Mouse (Mus musculus): ENCODE data around the gene Sh2d1b1. TPM values are rescaled to one million over a fixed set of nuclear protein-coding genes. Genes with fewer than 3 reads are reported as not detected.
A peak's percentile ranks its signal among the peaks of the same experiment; 100 is the strongest.
"Not testable (repeated sequence)": the region's sequence is repeated elsewhere in the genome, so short reads cannot be mapped to it uniquely, and the experiment has no call there.

Gene Sh2d1b1
- 0.08 TPM in 1 of 2 replicates, not detected in the other for polyA plus RNA-seq (2014; fragmentation: Nextera tagmentation; extraction: Ambion mirVana)

DNA sequence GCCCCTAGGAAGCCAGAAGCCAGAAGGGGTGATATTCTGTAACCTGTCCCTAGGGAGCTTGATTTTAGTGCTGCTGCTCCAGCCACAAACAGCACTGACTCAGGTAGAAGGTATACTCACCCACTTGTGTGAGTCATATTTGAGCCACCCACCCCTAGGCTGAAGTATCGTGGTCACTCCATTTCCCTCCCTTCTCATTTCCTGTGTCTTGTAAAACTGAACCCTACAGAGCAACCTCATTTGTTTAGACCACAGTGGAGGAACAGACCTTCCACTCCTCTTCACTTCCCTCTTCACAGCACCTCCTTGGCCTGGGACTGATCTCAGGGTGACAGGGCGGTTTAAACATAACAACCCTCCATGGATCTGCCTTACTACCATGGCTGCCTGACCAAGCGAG lies at the start of gene Sh2d1b1:
TSS of gene Sh2d1b1 (plus strand) at position 305 of the 400 bp plus-strand sequence.
- Histone ChIP-seq H3K4me3 (replicated peaks; ENCODE audit: low read length) (no peak within 1 kb of the TSS), H3K27me3 (ENCODE audit: control insufficient read depth, insufficient read depth, low read length) (no peaks in the 10 kb centered on the region), H3K4me1 (replicated peaks; ENCODE audit: control insufficient read depth, insufficient read depth, low read length) (no peaks in the 10 kb centered on the region), H3K27ac (no peak within 1 kb of the TSS), H3K9ac (no peak within 1 kb of the TSS), H3K36me3 (replicated peaks; ENCODE audit: control insufficient read depth, insufficient read depth) (no peaks in the 10 kb centered on the region), H3K4me2 (replicated peaks) (no peak within 1 kb of the TSS), H3K9me3 (ENCODE audit: control insufficient read depth, low read length) (0 out of 2 replicates have a peak, but pooled peaks cover 4% of the 10 kb centered on the region)
- 96% methylated on average over 2 of the region's 3 CpGs for WGBS
- DNase-seq (ENCODE audit: low spot score) (no peak), ATAC-seq (ENCODE audit: low FRiP score) (no peak)

DNA sequence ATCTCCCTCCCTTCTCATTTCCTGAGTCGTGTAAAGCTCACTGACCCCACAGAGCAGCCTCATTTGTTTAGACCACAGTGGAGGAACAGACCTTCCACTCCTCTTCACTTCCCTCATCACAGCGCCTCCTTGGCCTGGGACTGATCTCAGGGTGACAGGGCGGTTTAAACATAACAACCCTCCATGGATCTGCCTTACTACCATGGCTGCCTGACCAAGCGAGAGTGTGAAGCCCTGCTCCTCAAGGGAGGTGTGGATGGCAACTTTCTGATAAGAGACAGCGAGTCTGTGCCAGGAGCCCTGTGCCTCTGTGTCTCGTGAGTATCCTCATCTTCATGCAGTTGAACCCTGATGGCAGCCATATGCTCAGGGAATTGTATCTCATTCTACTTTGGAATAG lies 44.4 kb upstream of the Sh2d1b1 start, which contains the start of gene Sh2d1b2:
TSS of gene Sh2d1b2 (plus strand) at position 62 of the 400 bp plus-strand sequence.
- not testable (repeated sequence) for DNase-seq (ENCODE audit: low spot score); H3K36me3 ChIP-seq (replicated peaks; ENCODE audit: control insufficient read depth, insufficient read depth); H3K27ac ChIP-seq; ATAC-seq (ENCODE audit: low FRiP score); H3K4me1 ChIP-seq (replicated peaks; ENCODE audit: control insufficient read depth, insufficient read depth, low read length); H3K4me3 ChIP-seq (replicated peaks; ENCODE audit: low read length); H3K27me3 ChIP-seq (ENCODE audit: control insufficient read depth, insufficient read depth, low read length); H3K9ac ChIP-seq; H3K9me3 ChIP-seq (ENCODE audit: control insufficient read depth, low read length); H3K4me2 ChIP-seq (replicated peaks)
- 70% methylated on average over 5 of the region's 6 CpGs for WGBS

DNA sequence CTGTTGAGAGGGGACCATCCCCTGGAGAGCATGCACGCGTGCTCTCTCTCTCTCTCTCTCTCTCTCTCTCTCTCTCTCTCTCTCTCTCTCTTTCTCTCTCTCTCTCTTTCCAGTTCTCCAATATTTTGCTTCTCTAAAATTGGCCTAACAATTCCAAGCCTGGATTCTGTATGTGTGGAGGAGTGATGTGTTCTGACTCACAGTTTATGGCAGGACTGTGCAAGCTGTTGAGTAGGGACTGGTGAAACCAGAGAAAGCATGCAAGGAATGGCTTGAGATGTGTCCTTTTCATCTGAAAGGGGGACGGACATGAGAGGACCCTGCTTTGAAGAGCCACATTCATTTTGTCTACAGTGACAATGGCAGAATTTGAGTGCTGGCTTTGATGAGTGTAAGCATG lies 32.1 kb upstream of the Sh2d1b1 start:
- DNase-seq (ENCODE audit: low spot score): no peak
- H3K27ac ChIP-seq: no peak overlapping the region
- H3K36me3 ChIP-seq (replicated peaks; ENCODE audit: control insufficient read depth, insufficient read depth): no peaks in the 10 kb centered on the region
- no peaks in the 10 kb centered on the region for H3K27me3 ChIP-seq (ENCODE audit: control insufficient read depth, insufficient read depth, low read length)
- no peak for ATAC-seq (ENCODE audit: low FRiP score)
- H3K4me3 ChIP-seq (replicated peaks; ENCODE audit: low read length): no peak overlapping the region
- H3K4me2 ChIP-seq (replicated peaks): no peak overlapping the region
- 85% methylated on average over 3 of the region's 3 CpGs for WGBS
- no peaks in the 10 kb centered on the region for H3K9me3 ChIP-seq (ENCODE audit: control insufficient read depth, low read length)
- no peaks in the 10 kb centered on the region for H3K4me1 ChIP-seq (replicated peaks; ENCODE audit: control insufficient read depth, insufficient read depth, low read length)
- no peak overlapping the region for H3K9ac ChIP-seq

DNA sequence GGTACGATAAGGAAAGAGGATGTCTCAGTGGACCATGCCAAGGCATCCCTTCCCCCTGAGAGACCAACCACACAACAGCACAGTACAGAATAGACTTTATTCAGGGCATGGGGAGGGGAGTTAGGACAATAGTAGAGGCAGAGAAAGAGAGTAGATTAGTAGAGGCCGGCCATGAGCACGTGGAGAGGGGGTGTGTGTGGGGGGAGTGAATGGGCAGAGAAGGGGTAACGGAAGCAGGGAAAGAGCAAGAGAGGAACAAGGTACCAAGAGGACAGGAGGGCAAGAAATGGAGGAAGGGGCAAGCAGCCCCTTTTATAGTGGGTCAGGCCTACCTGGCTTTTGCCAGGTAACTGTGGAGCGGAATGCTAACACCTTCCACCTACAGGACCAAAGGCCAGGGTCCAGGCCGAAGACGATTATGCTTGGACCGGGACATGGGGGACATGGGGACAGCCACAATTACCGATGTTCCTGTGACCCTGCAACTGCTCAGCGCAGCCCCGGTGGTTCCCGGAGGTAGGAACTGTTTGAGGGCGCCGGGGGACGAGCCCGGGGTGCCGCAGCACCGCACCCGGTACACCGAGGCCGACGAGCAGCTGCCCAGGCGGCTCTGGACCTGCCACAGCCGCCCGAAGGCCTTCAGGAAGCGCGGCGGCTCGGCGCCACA lies 22.1 kb upstream of the Sh2d1b1 start:
- 0 out of 2 replicates have a peak, but pooled peaks cover 3% of the 10 kb centered on the region for H3K27me3 ChIP-seq (ENCODE audit: control insufficient read depth, insufficient read depth, low read length)
- peak overlapping the region; percentile 57; the same call in 1 of the 2 replicates for H3K27ac ChIP-seq
- peak overlapping the region; percentile 74 for H3K4me3 ChIP-seq (replicated peaks; ENCODE audit: low read length)
- no peaks in the 10 kb centered on the region for H3K9me3 ChIP-seq (ENCODE audit: control insufficient read depth, low read length)
- no peaks in the 10 kb centered on the region for H3K36me3 ChIP-seq (replicated peaks; ENCODE audit: control insufficient read depth, insufficient read depth)
- H3K9ac ChIP-seq: peak overlapping the region; percentile 74
- 27% methylated on average over 30 of the region's 30 CpGs for WGBS
- DNase-seq (ENCODE audit: low spot score): no peak
- peaks cover 4% of the 10 kb centered on the region; the same call in 1 of the 2 replicates for H3K4me1 ChIP-seq (replicated peaks; ENCODE audit: control insufficient read depth, insufficient read depth, low read length)
- ATAC-seq (ENCODE audit: low FRiP score): no peak
- H3K4me2 ChIP-seq (replicated peaks): peak overlapping the region; percentile 92

DNA sequence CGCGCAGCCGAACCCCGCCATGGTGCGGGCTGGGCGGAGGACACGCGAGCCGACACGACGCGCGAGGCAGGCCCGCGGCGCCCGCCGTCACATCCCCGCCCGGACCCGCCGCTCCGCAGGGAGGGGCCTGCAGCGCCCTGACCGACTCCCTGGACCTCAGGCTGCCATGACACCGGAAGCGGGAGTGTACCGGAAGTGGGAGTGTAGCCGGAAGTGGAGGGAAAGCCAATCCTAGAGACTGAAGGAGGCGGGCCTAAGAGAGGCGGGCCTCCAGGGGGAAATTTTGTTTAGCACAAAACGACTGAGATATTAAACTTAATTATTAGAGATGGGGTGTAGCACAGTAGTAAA lies 21.6 kb upstream of the Sh2d1b1 start:
- peak overlapping the region; percentile 92 for H3K4me2 ChIP-seq (replicated peaks)
- H3K9ac ChIP-seq: peak overlapping the region; percentile 74
- DNase-seq (ENCODE audit: low spot score) (peak; percentile 90), ATAC-seq (ENCODE audit: low FRiP score) (peak; percentile 100)
- no peaks in the 10 kb centered on the region for H3K9me3 ChIP-seq (ENCODE audit: control insufficient read depth, low read length)
- H3K27me3 ChIP-seq (ENCODE audit: control insufficient read depth, insufficient read depth, low read length): 0 out of 2 replicates have a peak, but pooled peaks cover 3% of the 10 kb centered on the region
- no peaks in the 10 kb centered on the region for H3K36me3 ChIP-seq (replicated peaks; ENCODE audit: control insufficient read depth, insufficient read depth)
- peak overlapping the region; percentile 74 for H3K4me3 ChIP-seq (replicated peaks; ENCODE audit: low read length)
- H3K4me1 ChIP-seq (replicated peaks; ENCODE audit: control insufficient read depth, insufficient read depth, low read length): peaks cover 4% of the 10 kb centered on the region; the same call in 1 of the 2 replicates
- 3% methylated on average over 32 of the region's 32 CpGs for WGBS
- peak overlapping the region; percentile 57; the same call in 1 of the 2 replicates for H3K27ac ChIP-seq

DNA sequence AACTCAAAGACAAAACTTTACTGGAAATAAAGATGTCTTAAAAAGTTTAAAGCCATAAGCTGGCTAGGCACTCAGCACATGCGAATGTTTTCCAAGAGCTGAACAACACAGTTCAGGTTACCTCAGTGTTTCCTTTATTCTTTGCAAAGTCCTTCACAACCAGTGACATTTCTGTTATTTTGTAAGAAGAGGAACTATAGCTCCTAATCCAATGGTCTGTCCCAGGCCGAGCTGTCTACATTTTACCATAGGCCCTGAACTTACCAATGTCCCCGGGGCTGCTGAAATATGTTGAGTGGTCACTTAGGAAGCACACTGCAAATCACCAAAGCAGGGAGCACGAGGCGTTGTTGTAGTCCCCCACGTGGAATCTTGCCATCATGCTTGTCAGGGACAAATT lies 6.8 kb upstream of the Sh2d1b1 start:
- Histone ChIP-seq H3K4me3 (replicated peaks; ENCODE audit: low read length) (no peak overlapping the region), H3K27ac (no peak overlapping the region), H3K4me2 (replicated peaks) (no peak overlapping the region), H3K9me3 (ENCODE audit: control insufficient read depth, low read length) (0 out of 2 replicates have a peak, but pooled peaks cover 19% of the 10 kb centered on the region), H3K27me3 (ENCODE audit: control insufficient read depth, insufficient read depth, low read length) (no peaks in the 10 kb centered on the region), H3K36me3 (replicated peaks; ENCODE audit: control insufficient read depth, insufficient read depth) (no peaks in the 10 kb centered on the region), H3K9ac (no peak overlapping the region), H3K4me1 (replicated peaks; ENCODE audit: control insufficient read depth, insufficient read depth, low read length) (no peaks in the 10 kb centered on the region)
- ATAC-seq (ENCODE audit: low FRiP score) (no peak), DNase-seq (ENCODE audit: low spot score) (no peak)
- WGBS: 84% methylated on average over 6 of the region's 6 CpGs

DNA sequence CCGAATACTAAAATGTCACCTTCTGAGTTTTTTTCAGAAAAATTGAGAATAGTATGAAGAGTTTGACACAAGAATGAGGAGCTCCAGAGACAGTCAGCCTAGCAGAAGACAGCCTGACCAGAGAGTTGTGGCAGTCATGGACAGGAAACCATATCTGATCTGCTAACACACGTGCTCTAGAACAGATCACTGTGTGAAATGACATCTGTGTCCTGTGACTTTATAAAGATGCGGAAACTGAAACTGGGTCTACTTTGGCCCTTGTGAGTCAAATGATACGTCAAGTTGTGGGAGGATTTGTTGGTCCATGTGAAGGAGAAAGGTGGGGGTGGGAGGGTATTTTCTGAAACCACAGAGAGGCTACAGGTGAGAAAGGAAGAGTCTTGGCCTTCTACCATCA lies 6.4 kb upstream of the Sh2d1b1 start:
- 87% methylated on average over 4 of the region's 4 CpGs for WGBS
- Histone ChIP-seq H3K27ac (no peak overlapping the region), H3K4me1 (replicated peaks; ENCODE audit: control insufficient read depth, insufficient read depth, low read length) (no peaks in the 10 kb centered on the region), H3K36me3 (replicated peaks; ENCODE audit: control insufficient read depth, insufficient read depth) (no peaks in the 10 kb centered on the region), H3K27me3 (ENCODE audit: control insufficient read depth, insufficient read depth, low read length) (no peaks in the 10 kb centered on the region), H3K9ac (no peak overlapping the region), H3K4me3 (replicated peaks; ENCODE audit: low read length) (no peak overlapping the region), H3K4me2 (replicated peaks) (no peak overlapping the region), H3K9me3 (ENCODE audit: control insufficient read depth, low read length) (0 out of 2 replicates have a peak, but pooled peaks cover 20% of the 10 kb centered on the region)
- ATAC-seq (ENCODE audit: low FRiP score): no peak
- no peak for DNase-seq (ENCODE audit: low spot score)

DNA sequence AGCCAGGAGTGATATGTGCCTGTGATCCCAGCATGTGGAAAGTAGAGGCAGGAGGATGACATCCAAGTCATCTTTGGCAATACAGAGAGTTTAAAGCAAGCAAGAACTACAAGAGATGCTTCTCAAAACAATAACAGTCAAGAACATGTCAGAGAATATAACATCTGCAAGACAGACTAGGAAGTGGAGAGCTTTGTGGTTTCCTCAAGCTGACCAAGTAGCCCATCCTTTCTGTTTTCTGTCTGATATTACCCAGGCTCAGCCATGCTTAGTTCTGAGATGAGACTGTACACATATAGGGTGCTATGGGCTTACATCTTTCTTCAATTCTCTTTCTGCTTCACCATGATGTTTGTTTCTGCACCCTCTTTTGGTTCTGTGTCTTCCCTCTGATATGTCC lies 3.9 kb upstream of the Sh2d1b1 start:
- ATAC-seq (ENCODE audit: low FRiP score) (no peak), DNase-seq (ENCODE audit: low spot score) (no peak)
- Histone ChIP-seq H3K9ac (no peak overlapping the region), H3K27ac (no peak overlapping the region), H3K4me2 (replicated peaks) (no peak overlapping the region), H3K36me3 (replicated peaks; ENCODE audit: control insufficient read depth, insufficient read depth) (no peaks in the 10 kb centered on the region), H3K4me3 (replicated peaks; ENCODE audit: low read length) (no peak overlapping the region), H3K9me3 (ENCODE audit: control insufficient read depth, low read length) (0 out of 2 replicates have a peak, but pooled peaks cover 7% of the 10 kb centered on the region), H3K27me3 (ENCODE audit: control insufficient read depth, insufficient read depth, low read length) (no peaks in the 10 kb centered on the region), H3K4me1 (replicated peaks; ENCODE audit: control insufficient read depth, insufficient read depth, low read length) (no peaks in the 10 kb centered on the region)

DNA sequence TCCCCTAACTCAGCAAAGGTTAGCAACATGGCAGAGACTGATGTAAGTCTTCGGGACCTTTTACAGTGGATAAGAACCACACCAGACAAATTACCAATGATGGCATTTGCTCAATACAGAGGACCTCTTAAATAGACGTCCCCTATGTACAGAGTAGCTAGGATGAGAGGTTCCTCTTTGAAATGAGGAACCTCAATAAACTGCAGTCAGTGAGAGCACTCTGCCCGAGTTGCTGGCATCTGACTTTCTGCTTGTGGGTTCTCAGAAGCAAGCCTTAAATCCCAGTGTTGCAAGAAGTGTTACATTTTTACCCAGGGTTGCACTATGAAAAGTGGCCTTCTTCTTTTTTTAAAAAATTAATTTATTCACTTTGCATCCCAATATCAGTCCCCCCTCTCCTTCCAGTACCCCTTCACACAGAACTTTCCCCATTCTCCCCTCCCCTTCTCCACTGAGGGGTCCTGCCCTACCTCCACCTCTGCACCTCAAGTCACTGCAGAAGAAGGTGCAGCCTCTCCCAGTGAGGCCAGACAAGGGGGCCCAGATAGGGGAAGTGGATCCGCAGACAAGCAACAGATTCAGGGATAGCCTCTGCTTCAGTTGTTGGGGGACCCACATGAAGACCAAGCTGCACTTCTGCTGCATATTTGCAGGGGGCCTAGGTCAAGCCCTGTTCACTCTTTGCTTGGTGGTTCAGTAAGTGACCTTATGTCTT lies 5.5 kb downstream of the Sh2d1b1 start:
- Histone ChIP-seq H3K4me2 (replicated peaks) (no peak overlapping the region), H3K4me1 (replicated peaks; ENCODE audit: control insufficient read depth, insufficient read depth, low read length) (no peaks in the 10 kb centered on the region), H3K27me3 (ENCODE audit: control insufficient read depth, insufficient read depth, low read length) (no peaks in the 10 kb centered on the region), H3K9me3 (ENCODE audit: control insufficient read depth, low read length) (no peaks in the 10 kb centered on the region), H3K9ac (no peak overlapping the region), H3K4me3 (replicated peaks; ENCODE audit: low read length) (no peak overlapping the region), H3K36me3 (replicated peaks; ENCODE audit: control insufficient read depth, insufficient read depth) (no peaks in the 10 kb centered on the region), H3K27ac (no peak overlapping the region)
- ATAC-seq (ENCODE audit: low FRiP score) (no peak), DNase-seq (ENCODE audit: low spot score) (no peak)
- 80% methylated on average over 4 of the region's 4 CpGs for WGBS
